Mouse (Mus musculus): ENCODE measurements around the gene Apoh.

- TF ChIP-seq CTCF (IDR thresholded peaks at IDR 0.05; ENCODE audit: control insufficient read depth, insufficient read depth, insufficient read length) (no peak), USF1 (IDR thresholded peaks at IDR 0.05; ENCODE audit: low read depth) (no peak), MAX (IDR thresholded peaks at IDR 0.05) (no peak), MYOD1 (IDR thresholded peaks at IDR 0.05; ENCODE audit: control insufficient read depth, insufficient read length, low read depth) (no peak)
These were observed 116.4 kb downstream of the Apoh start for GRCm38 (mm10) chr11:108459599-108459998.
